Mouse (Mus musculus) liver, adult 2 months (tissue): ENCODE measurements at regions not wholly inside any gene's neighbourhood (a gene's known extent, or its start where the extent isn't known, plus 50 kb on each side); places are given as distances from the start of the nearest gene placed in this dataset.

Experiments
- CTCF ChIP-seq: fragments of 200-500 bp; IDR thresholded peaks from 2 replicates; pipeline ENCODE4 v1.5.1; 2011; ENCODE audit warnings: low read depth, low read length, control low read depth
- POLR2A ChIP-seq: fragments of 200-500 bp; IDR thresholded peaks from 2 replicates; pipeline ENCODE4 v1.6.1; 2011; ENCODE audit warnings: low read length, control low read depth; ENCODE audit not compliant: insufficient read depth; ENCODE audit errors: extremely low read depth

DNA sequence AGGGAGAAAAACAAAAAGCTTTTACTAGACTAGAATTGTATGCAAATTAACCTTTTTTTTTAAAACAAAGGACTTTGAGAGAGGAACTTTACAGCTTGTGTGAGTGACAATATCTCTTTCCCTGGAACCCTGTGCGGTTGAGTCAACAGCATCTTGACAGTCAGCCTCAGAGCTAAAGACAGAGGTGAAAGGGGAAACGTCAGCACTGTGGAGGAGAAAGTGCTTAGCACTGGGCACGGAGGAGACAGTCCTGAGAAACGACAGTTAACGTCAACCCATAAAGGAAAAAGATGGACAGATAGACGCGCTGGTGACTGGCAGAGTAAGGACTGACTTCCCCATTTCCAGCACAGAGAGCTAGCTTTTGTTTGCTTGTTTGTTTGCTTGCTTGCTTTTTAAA is 82.0 kb upstream of the Gpc1 start:
- no peak for TF ChIP-seq POLR2A
- TF ChIP-seq CTCF: no peak
